Mouse (Mus musculus): ENCODE results near the gene Hs2st1. TPM values are rescaled to one million over a fixed set of nuclear protein-coding genes. Genes with fewer than 3 reads are reported as not detected.

The Hs2st1 gene
- total RNA-seq (2023), result 5.4 TPM in 2 replicates

GRCm38 (mm10) chr3:144570047-144570815, at the start of gene Hs2st1, which contains the start of gene Selenof:
TSS of gene Hs2st1 (minus strand) at chr3:144570181.
TSS of gene Selenof (plus strand) at chr3:144570304.

Other genes with a start within 250 kb of the Hs2st1 start
- 93.2 and 99.3 TPM in 2 replicates for gene Selenof, start 123 bp upstream of the Hs2st1 start, total RNA-seq (2023)
- 186 and 198 TPM in 2 replicates for gene Sh3glb1, start 150.2 kb upstream of the Hs2st1 start, total RNA-seq (2023)
- 0.13 TPM in 1 of 2 replicates, not detected in the other for gene Clca3a1, start 190.8 kb upstream of the Hs2st1 start, total RNA-seq (2023)
- not detected in 2 replicates for gene Clca3a2, start 249.3 kb upstream of the Hs2st1 start, total RNA-seq (2023)